In genomic region chr4:134567377-134568226, GRCm38 (mm10) we compare ENCODE assay signal across 11 mouse cellular contexts. TPM values are rescaled to one million over a fixed set of nuclear protein-coding genes. Genes with fewer than 3 reads are reported as not detected.
A peak's percentile ranks its signal among the peaks of the same experiment; 100 is the strongest.
DNase-seq lines count a peak whose midpoint lies in the region; ATAC-seq lines count a peak whose summit lies in the region.
"Had no signal": no experiment of that assay in that cellular context is flagged by ENCODE, and none has a peak within 500 bp of the region (broad histone marks: within the 10 kb centered on the region; RNA-seq: fewer than 3 reads in every experiment).

No protein-coding gene starts in this region.

- no peak for ATAC-seq in forebrain, embryonic 11.5 days (replicated peaks; ENCODE audit: low FRiP score)
- ATAC-seq in activated CD4-positive, CD25-positive, alpha-beta regulatory T cell, adult 4 months = no peak
- ATAC-seq: inflammation-experienced regulatory T-cells, adult 6 months had no signal

- no peaks in the 10 kb centered on the region for H3K36me3 ChIP-seq in forebrain, embryonic 11.5 days (ENCODE audit: control insufficient read depth, insufficient read depth, low read length)
- H3K36me3 ChIP-seq in forebrain, embryonic 10.5 days (replicated peaks) = peaks cover 34% of the 10 kb centered on the region

- H3K4me3 ChIP-seq in forebrain, embryonic 11.5 days (ENCODE audit: low read depth, low read length) = no peak overlapping the region
- no peak overlapping the region for H3K4me3 ChIP-seq in forebrain, embryonic 10.5 days

- H3K9ac ChIP-seq in forebrain, embryonic 11.5 days (ENCODE audit: low read length) = no peak overlapping the region; the same call in 1 of the 2 replicates

- peak overlapping the region; percentile 15; the same call in 1 of the 2 replicates for H3K4me2 ChIP-seq in forebrain, embryonic 11.5 days (ENCODE audit: low read depth, low read length, severe bottlenecking)

- DNase-seq in forebrain, embryonic 11.5 days (ENCODE audit: low spot score) = no peak
- no peak for DNase-seq in forebrain, embryonic 10.5 days (ENCODE audit: extremely low spot score, low spot score)
- DNase-seq in ES-CJ7 (ENCODE audit: low read depth, low spot score) = peak; percentile 24
- peak; percentile 52 to 72 for DNase-seq in cerebellum, postnatal 25 days
- DNase-seq in layer of hippocampus, postnatal 10 days (ENCODE audit: low spot score in 2 of 2) = peak; percentile 48 to 64
- no peak for DNase-seq in urinary bladder, postnatal 10 days (ENCODE audit: low spot score)
- DNase-seq in gastrocnemius, postnatal 25 days = no peak
- DNase-seq: thymus, postnatal 14 days had no signal

- no peaks in the 10 kb centered on the region for H3K27me3 ChIP-seq in forebrain, embryonic 11.5 days (ENCODE audit: control insufficient read depth, insufficient read depth, low read length)
- H3K27me3 ChIP-seq in forebrain, embryonic 10.5 days (ENCODE audit: poor library complexity, severe bottlenecking) = peaks cover 19% of the 10 kb centered on the region; the same call in 1 of the 2 replicates

- no peaks in the 10 kb centered on the region for H3K9me3 ChIP-seq in forebrain, embryonic 11.5 days (ENCODE audit: control insufficient read depth, low read length)
- peaks cover 6% of the 10 kb centered on the region; the same call in 1 of the 2 replicates for H3K9me3 ChIP-seq in forebrain, embryonic 10.5 days

- no peak overlapping the region for H3K27ac ChIP-seq in forebrain, embryonic 11.5 days (ENCODE audit: low read depth, low read length)
- H3K27ac ChIP-seq in forebrain, embryonic 10.5 days = no peak overlapping the region

- 23% methylated on average over 19 of the region's 19 CpGs for WGBS in forebrain, embryonic 11.5 days
- 32% methylated on average over 19 of the region's 19 CpGs for WGBS in forebrain, embryonic 10.5 days

- H3K4me1 ChIP-seq in forebrain, embryonic 11.5 days (replicated peaks; ENCODE audit: control insufficient read depth, insufficient read depth, low read length) = peaks cover 9% of the 10 kb centered on the region
- peaks cover 11% of the 10 kb centered on the region for H3K4me1 ChIP-seq in forebrain, embryonic 10.5 days

RNA-seq across cellular contexts. Expression of gene Selenon, which starts 15.6 kb away (rescaled TPM):
- 38.5 and 47.9 TPM in 2 replicates for polyA plus RNA-seq in forebrain, embryonic 11.5 days (2014; fragmentation: Nextera tagmentation; extraction: Ambion mirVana)
- 8.3 and 9.3 TPM in 2 replicates for polyA plus RNA-seq in forebrain, embryonic 10.5 days (2016; fragmentation: Nextera tagmentation; extraction: Ambion mirVana)
- total RNA-seq in layer of hippocampus, postnatal 10 days (2021) = 10 to 100 TPM; 16.9 TPM
- 1 to 10 TPM; 6.5 to 7.2 TPM for total RNA-seq in gastrocnemius, postnatal 25 days (2021)
- polyA plus RNA-seq in activated CD4-positive, CD25-positive, alpha-beta regulatory T cell, adult 4 months (2017; shearing (Covaris generic)) = under 1 TPM in 1 of 2 experiments, not detected in 1; 0.48 TPM

RNA-seq across cellular contexts. Expression of gene Mtfr1l, which starts 32.4 kb away (rescaled TPM):
- 132 and 135 TPM in 2 replicates for polyA plus RNA-seq in forebrain, embryonic 11.5 days (2014; fragmentation: Nextera tagmentation; extraction: Ambion mirVana)
- 113 and 115 TPM in 2 replicates for polyA plus RNA-seq in forebrain, embryonic 10.5 days (2016; fragmentation: Nextera tagmentation; extraction: Ambion mirVana)
- total RNA-seq in layer of hippocampus, postnatal 10 days (2021) = 10 to 100 TPM; 82.0 to 86.7 TPM
- total RNA-seq in gastrocnemius, postnatal 25 days (2021) = 100 to 1,000 TPM; 120 to 122 TPM
- 10 to 100 TPM; 86.0 to 87.7 TPM for polyA plus RNA-seq in activated CD4-positive, CD25-positive, alpha-beta regulatory T cell, adult 4 months (2017; shearing (Covaris generic))

RNA-seq across cellular contexts. Expression of gene Aunip, which starts 56.8 kb away (rescaled TPM):
- 8.7 and 9.3 TPM in 2 replicates for polyA plus RNA-seq in forebrain, embryonic 11.5 days (2014; fragmentation: Nextera tagmentation; extraction: Ambion mirVana)
- polyA plus RNA-seq in forebrain, embryonic 10.5 days (2016; fragmentation: Nextera tagmentation; extraction: Ambion mirVana) = 30.3 and 32.8 TPM in 2 replicates
- total RNA-seq in layer of hippocampus, postnatal 10 days (2021) = under 1 TPM; 0.48 to 0.78 TPM
- not detected for total RNA-seq in gastrocnemius, postnatal 25 days (2021)
- polyA plus RNA-seq in activated CD4-positive, CD25-positive, alpha-beta regulatory T cell, adult 4 months (2017; shearing (Covaris generic)) = 1 to 10 TPM in 1 of 2 experiments, under 1 TPM in 1; 0.70 to 3.2 TPM
- polyA plus RNA-seq: liver, adult 2 months had no signal

Comparison
In these comparisons a context has a peak if more than half of its experiments do, and no peak if none do; other contexts are left out.
1. DNase-seq: peak in ES-CJ7 (single experiment), cerebellum, postnatal 25 days (2 of 2) and layer of hippocampus, postnatal 10 days (2 of 2); none in forebrain, embryonic 11.5 days (single experiment), forebrain, embryonic 10.5 days (single experiment), urinary bladder, postnatal 10 days (single experiment) and gastrocnemius, postnatal 25 days (single experiment).